Mouse (Mus musculus): ENCODE data around the gene Cacnb1. TPM values are rescaled to one million over a fixed set of nuclear protein-coding genes. Genes with fewer than 3 reads are reported as not detected.

Gene Cacnb1
- total and polyA plus RNA-seq, 3 experiments = 0.36 to 0.55 TPM; not detected in 1

GRCm38 (mm10) chr11:98042741-98043140 is 19.9 kb upstream of the Cacnb1 start:
- Histone ChIP-seq H3K4me2 (ENCODE audit: insufficient read depth, low read depth, poor library complexity, severe bottlenecking) (no peak overlapping the region), H3K27me3 (replicated peaks) (no peaks in the 10 kb centered on the region), H3K27ac (ENCODE audit: insufficient read depth, low read depth) (no peak overlapping the region), H3K4me3 (replicated peaks in 1 of 3; ENCODE audit: low read depth in 2 of 3, low read length in 2 of 3, poor library complexity in 1 of 3) (no peak overlapping the region), H3K9me3 (replicated peaks; ENCODE audit: low read length) (peaks cover 3% of the 10 kb centered on the region), H3K36me3 (replicated peaks in 1 of 2; ENCODE audit: control insufficient read depth in 1 of 2, insufficient read depth in 1 of 2, low read length in 1 of 2) (no peaks in the 10 kb centered on the region), H3K9ac (ENCODE audit: insufficient read depth, low read depth) (no peak overlapping the region), H3K79me2 (replicated peaks; ENCODE audit: control insufficient read depth, extremely low read depth, insufficient read depth, poor library complexity, severe bottlenecking) (no peaks in the 10 kb centered on the region), H3K4me1 (ENCODE audit: control insufficient read depth in 1 of 2, insufficient read depth in 2 of 2) (peaks cover 0 to 11% of the 10 kb centered on the region in 2 experiments; a peak in 1 of 4 replicates)
- no peak for DNase-seq (ENCODE audit: extremely low read depth)
- dilution Hi-C loops (cut with MboI; ENCODE audit: extremely low pct_ligation_motif_present, extremely low pct_unique_long_range_greater_than_20kb, low sequenced_read_pairs) = no loop called here
- no peak for TF ChIP-seq ELF1 (IDR thresholded peaks at IDR 0.05; ENCODE audit: low read depth, low read length)
- in situ Hi-C loops (cut with MboI; ENCODE audit: low pct_ligation_motif_present, low pct_unique_long_range_greater_than_20kb, low sequenced_read_pairs) = no loop called here

GRCm38 (mm10) chr11:98040975-98041374 is 18.1 kb upstream of the Cacnb1 start:
- H3K79me2 ChIP-seq (replicated peaks; ENCODE audit: control insufficient read depth, extremely low read depth, insufficient read depth, poor library complexity, severe bottlenecking) = no peaks in the 10 kb centered on the region
- in situ Hi-C loops (cut with MboI; ENCODE audit: low pct_ligation_motif_present, low pct_unique_long_range_greater_than_20kb, low sequenced_read_pairs) = no loop called here
- H3K4me2 ChIP-seq (ENCODE audit: insufficient read depth, low read depth, poor library complexity, severe bottlenecking) = no peak overlapping the region
- no peak for DNase-seq (ENCODE audit: extremely low read depth)
- TF ChIP-seq KAT2A (IDR thresholded peaks at IDR 0.05; ENCODE audit: insufficient replicate concordance, low read length) = no peak
- no peak for TF ChIP-seq CTCF (conservative IDR thresholded peaks at IDR 0.05 in 1 of 2, IDR thresholded peaks at IDR 0.05 in 1 of 2; ENCODE audit: low read depth in 2 of 2, low read length in 2 of 2)
- no peak for TF ChIP-seq PAX5 (IDR thresholded peaks at IDR 0.05; ENCODE audit: low read length)
- TF ChIP-seq E2F4 (IDR thresholded peaks at IDR 0.05; ENCODE audit: insufficient replicate concordance, low read depth, low read length) = no peak
- no peak for TF ChIP-seq POLR2AphosphoS2 (IDR thresholded peaks at IDR 0.05; ENCODE audit: low read depth, low read length)
- TF ChIP-seq ZNF384 (IDR thresholded peaks at IDR 0.05; ENCODE audit: low read depth, low read length) = no peak
- no peak for TF ChIP-seq TCF12 (IDR thresholded peaks at IDR 0.05; ENCODE audit: low read depth, low read length)
- no peak for TF ChIP-seq ZMIZ1 (IDR thresholded peaks at IDR 0.05; ENCODE audit: low read depth, low read length)
- TF ChIP-seq CHD1 (IDR thresholded peaks at IDR 0.05; ENCODE audit: low read depth, low read length) = no peak
- no peak for TF ChIP-seq SIN3A (IDR thresholded peaks at IDR 0.05; ENCODE audit: low read length)
- no peak for TF ChIP-seq MAZ (IDR thresholded peaks at IDR 0.05; ENCODE audit: low read depth, low read length)
- no peak for TF ChIP-seq ZKSCAN1 (IDR thresholded peaks at IDR 0.05; ENCODE audit: borderline replicate concordance, low read depth, low read length)
- no peaks in the 10 kb centered on the region for H3K27me3 ChIP-seq (replicated peaks)
- no peak overlapping the region for H3K9ac ChIP-seq (ENCODE audit: insufficient read depth, low read depth)
- dilution Hi-C loops (cut with MboI; ENCODE audit: extremely low pct_ligation_motif_present, extremely low pct_unique_long_range_greater_than_20kb, low sequenced_read_pairs) = no loop called here
- H3K4me1 ChIP-seq (ENCODE audit: control insufficient read depth in 1 of 2, insufficient read depth in 2 of 2) = peaks cover 2 to 5% of the 10 kb centered on the region in 2 experiments; a peak in 2 of 4 replicates
- H3K9me3 ChIP-seq (replicated peaks; ENCODE audit: low read length) = peaks cover 3% of the 10 kb centered on the region
- H3K27ac ChIP-seq (ENCODE audit: insufficient read depth, low read depth) = no peak overlapping the region
- no peaks in the 10 kb centered on the region for H3K36me3 ChIP-seq (replicated peaks in 1 of 2; ENCODE audit: control insufficient read depth in 1 of 2, insufficient read depth in 1 of 2, low read length in 1 of 2)
- H3K4me3 ChIP-seq (replicated peaks in 1 of 3; ENCODE audit: low read depth in 2 of 3, low read length in 2 of 3, poor library complexity in 1 of 3) = no peak overlapping the region

DNA sequence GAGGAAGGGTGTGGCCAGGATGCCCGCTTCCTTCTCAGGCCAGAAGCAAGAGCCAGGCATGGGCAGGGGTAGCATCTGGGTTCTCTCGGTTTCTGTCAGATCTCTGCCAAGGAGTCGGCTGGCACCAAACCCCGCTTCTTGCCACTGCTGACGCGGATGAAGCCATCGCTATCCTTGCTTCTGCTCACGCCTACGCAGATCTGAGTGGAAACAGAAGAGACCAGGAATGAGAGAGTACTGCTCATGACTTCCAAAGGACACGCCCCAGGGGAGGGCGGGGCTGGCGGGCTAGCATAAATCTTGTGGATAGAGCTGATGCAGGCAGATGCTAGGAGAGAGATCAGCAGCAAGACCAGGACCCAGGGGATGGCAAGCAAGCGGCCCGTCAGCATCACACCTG is 15.0 kb upstream of the Cacnb1 start:
- Histone ChIP-seq H3K9me3 (replicated peaks; ENCODE audit: low read length) (no peaks in the 10 kb centered on the region), H3K27ac (ENCODE audit: insufficient read depth, low read depth) (no peak overlapping the region), H3K4me1 (ENCODE audit: control insufficient read depth in 1 of 2, insufficient read depth in 2 of 2) (peaks cover 2 to 9% of the 10 kb centered on the region in 2 experiments; a peak in 2 of 4 replicates), H3K27me3 (replicated peaks) (no peaks in the 10 kb centered on the region), H3K36me3 (replicated peaks in 1 of 2; ENCODE audit: control insufficient read depth in 1 of 2, insufficient read depth in 1 of 2, low read length in 1 of 2) (no peaks in the 10 kb centered on the region), H3K4me3 (replicated peaks in 1 of 3; ENCODE audit: low read depth in 2 of 3, low read length in 2 of 3, poor library complexity in 1 of 3) (no peak overlapping the region), H3K79me2 (replicated peaks; ENCODE audit: control insufficient read depth, extremely low read depth, insufficient read depth, poor library complexity, severe bottlenecking) (no peaks in the 10 kb centered on the region), H3K9ac (ENCODE audit: insufficient read depth, low read depth) (no peak overlapping the region), H3K4me2 (ENCODE audit: insufficient read depth, low read depth, poor library complexity, severe bottlenecking) (no peak overlapping the region)
- DNase-seq (ENCODE audit: extremely low read depth) = no peak
- TF ChIP-seq CTCF (conservative IDR thresholded peaks at IDR 0.05 in 1 of 2, IDR thresholded peaks at IDR 0.05 in 1 of 2; ENCODE audit: low read depth in 2 of 2, low read length in 2 of 2) = no peak
- TF ChIP-seq ZC3H11A (IDR thresholded peaks at IDR 0.05; ENCODE audit: low read depth, low read length) = no peak
- TF ChIP-seq MAX (IDR thresholded peaks at IDR 0.05; ENCODE audit: low read length) = no peak
- no peak for TF ChIP-seq UBTF (IDR thresholded peaks at IDR 0.05; ENCODE audit: low read depth, low read length)
- dilution Hi-C loops (cut with MboI; ENCODE audit: extremely low pct_ligation_motif_present, extremely low pct_unique_long_range_greater_than_20kb, low sequenced_read_pairs) (no loop called here), in situ Hi-C loops (cut with MboI; ENCODE audit: low pct_ligation_motif_present, low pct_unique_long_range_greater_than_20kb, low sequenced_read_pairs) (no loop called here)
